Mouse (Mus musculus) hindbrain, embryonic 16.5 days (tissue): ENCODE results near the gene Zcchc2. TPM values are rescaled to one million over a fixed set of nuclear protein-coding genes. Genes with fewer than 3 reads are reported as not detected.

Source experiments
- ATAC-seq: fragments of 200-750 bp; cut with Nextera tagmentation; 2 replicates; pipeline ENCODE4 v1.8.0; 2017; ENCODE audit warnings: moderate TSS enrichment, moderate library complexity
- H3K27ac ChIP-seq: fragments of 300-500 bp; sonication (generic); 2 replicates; pipeline ENCODE4 v1.5.1; 2014; ENCODE audit warnings: low read depth, mild to moderate bottlenecking, control low read depth, low read length, moderate library complexity
- H3K27me3 ChIP-seq: fragments of 300-500 bp; sonication (generic); replicated peaks from 2 replicates; pipeline ENCODE4 v1.6.1; 2014; ENCODE audit warnings: low read length; ENCODE audit not compliant: control insufficient read depth, insufficient read depth
- H3K36me3 ChIP-seq: fragments of 300-500 bp; sonication (generic); 2 replicates; pipeline ENCODE4 v1.6.1; 2014; ENCODE audit warnings: mild to moderate bottlenecking, low read length, moderate library complexity, mixed read lengths; ENCODE audit not compliant: control insufficient read depth, insufficient read depth
- H3K4me1 ChIP-seq: fragments of 300-500 bp; sonication (generic); 2 replicates; pipeline ENCODE4 v1.6.1; 2014; ENCODE audit warnings: low read depth, low read length; ENCODE audit not compliant: control insufficient read depth, insufficient read depth
- H3K4me2 ChIP-seq: fragments of 300-500 bp; sonication (generic); 2 replicates; pipeline ENCODE4 v1.6.1; 2014; ENCODE audit warnings: mild to moderate bottlenecking, low read length, control low read depth, moderate library complexity
- H3K4me3 ChIP-seq: fragments of 300-500 bp; sonication (generic); 2 replicates; pipeline ENCODE4 v1.5.1; 2014; ENCODE audit warnings: mild to moderate bottlenecking, low read length, control low read depth, moderate library complexity
- H3K9ac ChIP-seq: fragments of 300-500 bp; sonication (generic); 2 replicates; pipeline ENCODE4 v1.6.1; 2014; ENCODE audit warnings: low read depth, mild to moderate bottlenecking, control low read depth, low read length, moderate library complexity
- H3K9me3 ChIP-seq: fragments of 300-500 bp; sonication (generic); 2 replicates; pipeline ENCODE4 v1.6.1; 2014; ENCODE audit warnings: mild to moderate bottlenecking, low read length, moderate library complexity; ENCODE audit not compliant: control insufficient read depth
- WGBS: fragments of 180-500 bp; shearing (Covaris S2); extraction: QIAGEN DNeasy Blood & Tissue Kit; methylation state at CpG from one replicate; pipeline ENCODE4 v1.1.7; 2014; 5-methylcytosine and 5-hydroxymethylcytosine counted together
- polyA plus RNA-seq: library from polyadenylated mRNA; unstranded; fragments of >200 nt; fragmentation: Nextera tagmentation; extraction: Ambion mirVana; gene quantifications from 2 replicates; pipeline ENCODE4 v1.2.1, GENCODE M21; 2015

Gene Zcchc2
- polyA plus RNA-seq, 1 experiment from 2014 or later, result 2.9 TPM

DNA sequence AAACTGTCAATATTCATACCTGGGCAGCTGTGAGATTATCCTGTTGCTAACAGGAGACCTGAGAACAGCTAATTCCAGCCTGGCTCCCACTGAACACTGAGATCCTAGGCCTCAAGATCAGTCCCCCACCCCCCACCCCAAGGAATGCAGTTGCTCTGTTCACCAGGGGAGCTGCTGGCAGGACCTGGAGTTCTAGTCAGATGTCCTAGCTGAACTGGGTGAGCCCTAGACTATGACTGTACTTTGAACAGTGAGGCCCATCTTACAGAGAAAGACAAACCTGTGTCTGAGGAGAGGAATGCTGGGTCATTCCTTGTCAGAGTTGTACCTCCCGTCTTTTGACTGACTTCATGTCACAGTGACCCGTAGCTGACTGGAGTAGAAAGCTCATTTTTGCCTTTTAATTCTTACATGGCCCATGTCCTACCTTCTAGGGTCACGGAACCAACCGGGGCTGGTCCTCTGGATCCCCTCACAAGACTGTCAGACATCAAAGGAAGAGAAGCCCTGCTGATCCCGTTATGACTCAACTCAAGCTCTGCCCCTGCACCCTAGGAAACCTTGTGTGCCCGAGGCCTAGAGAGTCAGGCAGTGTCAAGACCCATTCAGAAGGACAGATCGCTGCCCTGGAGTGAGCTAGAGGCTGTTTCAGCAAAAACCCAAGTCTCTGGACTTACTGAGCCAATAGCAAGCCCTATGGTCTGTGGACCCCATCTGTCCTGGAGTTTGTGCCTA lies 28.0 kb upstream of the Zcchc2 start:
- Histone ChIP-seq H3K9me3 (no peaks in the 10 kb centered on the region), H3K27ac (no peak overlapping the region)

GRCm38 (mm10) chr1:105962852-105963251 lies 27.4 kb upstream of the Zcchc2 start:
- WGBS, result 96% methylated on average over 9 of the region's 9 CpGs
- no peak overlapping the region for H3K4me2 ChIP-seq
- no peak for ATAC-seq

More for the DNA sequence above, 28.0 kb upstream of the Zcchc2 start:
- ATAC-seq, result no peak
- WGBS, result 68% methylated on average over 7 of the region's 7 CpGs
- Histone ChIP-seq H3K4me1 (no peaks in the 10 kb centered on the region), H3K27me3 (no peaks in the 10 kb centered on the region), H3K9ac (no peak overlapping the region; the same call in 1 of the 2 replicates), H3K4me2 (no peak overlapping the region), H3K4me3 (no peak overlapping the region), H3K36me3 (no peaks in the 10 kb centered on the region)

DNA sequence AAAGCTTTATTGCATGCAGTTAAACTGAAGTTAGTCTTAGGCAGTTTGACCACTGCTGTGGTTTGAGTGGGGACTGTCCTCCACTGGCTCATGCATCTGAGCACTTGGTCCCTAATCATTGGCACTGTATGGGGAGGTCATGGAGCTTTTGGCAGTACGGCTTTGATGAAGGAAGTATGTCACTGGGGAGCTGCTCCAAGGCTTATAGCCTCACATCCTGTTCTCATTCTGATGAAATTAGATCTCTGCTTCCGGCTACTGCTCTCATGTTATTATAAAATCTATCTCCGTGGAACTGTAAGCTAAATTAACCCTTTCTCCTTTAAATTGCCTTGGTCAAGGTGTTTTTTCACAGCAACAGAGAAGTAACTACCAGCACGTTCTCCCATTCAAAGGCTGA lies 25.7 kb upstream of the Zcchc2 start:
- Histone ChIP-seq H3K27me3 (no peaks in the 10 kb centered on the region), H3K4me1 (no peaks in the 10 kb centered on the region), H3K27ac (no peak overlapping the region), H3K36me3 (no peaks in the 10 kb centered on the region), H3K4me3 (no peak overlapping the region), H3K9ac (no peak overlapping the region), H3K9me3 (no peaks in the 10 kb centered on the region), H3K4me2 (no peak overlapping the region)
- 69% methylated on average over 4 of the region's 4 CpGs for WGBS
- ATAC-seq, result no peak

More at GRCm38 (mm10) chr1:105962852-105963251, 27.4 kb upstream of the Zcchc2 start:
- H3K9me3 ChIP-seq, result no peaks in the 10 kb centered on the region
- no peak overlapping the region for H3K27ac ChIP-seq
- H3K27me3 ChIP-seq, result no peaks in the 10 kb centered on the region
- no peak overlapping the region for H3K9ac ChIP-seq
- no peaks in the 10 kb centered on the region for H3K36me3 ChIP-seq
- H3K4me1 ChIP-seq, result no peaks in the 10 kb centered on the region
- no peak overlapping the region for H3K4me3 ChIP-seq

DNA sequence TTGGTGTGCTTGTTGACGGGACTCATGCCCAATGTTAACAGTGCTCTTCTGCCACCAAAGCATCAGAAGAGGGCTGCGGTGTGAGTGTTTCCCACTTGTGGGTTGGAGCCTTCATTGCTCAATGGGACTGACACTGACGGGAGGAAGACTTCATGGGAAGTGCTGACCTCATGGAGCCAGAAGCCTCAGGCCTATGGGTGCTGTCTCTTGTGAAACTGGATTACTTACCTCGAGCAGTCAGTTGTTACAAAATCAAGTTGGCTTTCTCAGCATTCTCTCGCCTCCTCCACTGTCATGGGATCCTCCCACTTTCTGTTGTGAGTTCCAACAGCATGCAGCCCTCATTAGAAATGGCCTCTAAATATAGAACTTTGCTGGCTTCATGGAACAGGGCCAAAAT lies 25.0 kb upstream of the Zcchc2 start:
- H3K9me3 ChIP-seq, result no peaks in the 10 kb centered on the region
- no peaks in the 10 kb centered on the region for H3K36me3 ChIP-seq
- WGBS, result 87% methylated on average over 5 of the region's 5 CpGs
- no peak overlapping the region for H3K27ac ChIP-seq
- no peak overlapping the region for H3K4me2 ChIP-seq
- no peaks in the 10 kb centered on the region for H3K27me3 ChIP-seq
- H3K9ac ChIP-seq, result no peak overlapping the region
- no peaks in the 10 kb centered on the region for H3K4me1 ChIP-seq
- ATAC-seq, result no peak
- no peak overlapping the region for H3K4me3 ChIP-seq

GRCm38 (mm10) chr1:105971490-105972170 lies 18.6 kb upstream of the Zcchc2 start:
- Histone ChIP-seq H3K4me1 (no peaks in the 10 kb centered on the region), H3K9ac (no peak overlapping the region), H3K36me3 (no peaks in the 10 kb centered on the region), H3K27me3 (no peaks in the 10 kb centered on the region; the same call in 1 of the 2 replicates), H3K27ac (no peak overlapping the region), H3K9me3 (no peaks in the 10 kb centered on the region), H3K4me2 (no peak overlapping the region), H3K4me3 (no peak overlapping the region)
- ATAC-seq, result no peak
- 73% methylated on average over 10 of the region's 10 CpGs for WGBS

GRCm38 (mm10) chr1:105974023-105974422 lies 16.2 kb upstream of the Zcchc2 start:
- no peak for ATAC-seq
- no peak overlapping the region for H3K9ac ChIP-seq
- no peaks in the 10 kb centered on the region for H3K4me1 ChIP-seq
- WGBS, result 67% methylated on average over 2 of the region's 2 CpGs
- no peaks in the 10 kb centered on the region; the same call in 1 of the 2 replicates for H3K27me3 ChIP-seq
- no peaks in the 10 kb centered on the region for H3K9me3 ChIP-seq
- no peak overlapping the region for H3K4me3 ChIP-seq
- no peak overlapping the region for H3K27ac ChIP-seq
- no peaks in the 10 kb centered on the region for H3K36me3 ChIP-seq
- H3K4me2 ChIP-seq, result no peak overlapping the region

DNA sequence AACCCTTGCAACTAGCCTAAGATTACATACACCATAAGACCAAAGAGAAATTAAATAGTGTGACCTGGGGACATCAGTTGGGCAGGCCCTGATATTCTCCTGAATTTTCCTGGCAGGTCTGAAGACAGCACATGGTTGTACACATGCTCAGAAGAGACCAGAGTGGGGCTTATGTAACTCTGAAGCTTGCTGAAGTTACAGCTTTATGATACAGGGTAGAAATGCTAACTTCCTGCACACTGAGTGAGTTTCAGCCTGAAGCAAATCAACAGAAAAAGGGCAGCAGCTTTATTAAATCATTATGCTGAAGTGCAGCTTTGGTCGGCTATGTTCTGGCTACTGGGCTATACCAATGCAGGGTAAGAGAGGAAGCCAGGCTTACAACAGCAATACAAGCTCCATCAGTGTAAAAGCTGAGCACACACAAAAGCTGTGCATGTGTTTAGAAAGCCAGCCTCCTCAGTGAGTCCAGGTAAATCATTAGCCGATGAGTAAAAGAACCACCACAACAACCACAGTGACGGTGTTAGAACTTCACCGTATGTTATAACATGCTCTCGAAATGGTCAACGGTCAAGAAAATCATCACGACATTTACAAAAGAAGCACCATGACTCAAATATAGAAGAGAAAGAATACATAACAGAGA lies 12.6 kb upstream of the Zcchc2 start:
- ATAC-seq, result no peak
- Histone ChIP-seq H3K4me3 (no peak overlapping the region), H3K4me2 (no peak overlapping the region), H3K9ac (no peak overlapping the region), H3K4me1 (no peaks in the 10 kb centered on the region), H3K36me3 (no peaks in the 10 kb centered on the region), H3K27me3 (no peaks in the 10 kb centered on the region), H3K27ac (no peak overlapping the region), H3K9me3 (no peaks in the 10 kb centered on the region)
- WGBS, result 77% methylated on average over 7 of the region's 7 CpGs

DNA sequence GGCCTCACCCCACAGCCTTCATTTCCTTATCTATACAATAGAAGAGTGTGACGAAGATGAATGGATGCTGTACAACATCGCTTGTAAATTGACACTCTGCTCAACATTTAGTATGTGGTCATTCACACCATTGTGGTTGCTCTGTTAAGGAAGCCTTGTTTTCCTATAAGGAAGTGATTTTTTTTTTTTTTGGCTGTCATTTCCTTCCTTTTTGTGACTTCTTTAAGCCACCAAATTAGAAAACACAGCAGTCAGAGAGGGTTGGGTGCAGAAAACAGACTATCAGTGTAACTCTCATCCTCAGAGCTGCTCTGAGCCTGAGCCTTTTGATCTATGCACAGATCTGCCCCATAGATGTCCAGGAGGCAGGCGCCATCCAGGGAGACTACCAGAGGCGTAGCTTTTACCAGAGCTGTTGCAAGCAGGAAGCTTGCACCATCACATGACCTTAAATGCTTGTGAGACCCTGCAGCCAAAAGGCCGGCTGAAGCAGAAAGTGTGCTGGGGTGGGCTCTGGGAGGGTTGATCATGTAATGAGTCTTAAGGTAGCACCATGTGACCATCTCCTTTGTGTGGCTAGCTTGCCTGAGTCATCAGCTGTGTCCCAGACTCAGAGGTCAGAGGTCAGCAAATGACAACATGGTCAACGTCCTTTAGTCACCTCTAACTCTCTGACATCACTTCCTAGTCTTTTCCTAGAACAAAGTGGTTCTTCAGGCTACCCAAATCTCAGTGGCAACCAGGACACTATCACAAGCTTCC lies 9.2 kb upstream of the Zcchc2 start:
- no peaks in the 10 kb centered on the region for H3K9me3 ChIP-seq

More for the DNA sequence above, 9.2 kb upstream of the Zcchc2 start:
- Histone ChIP-seq H3K36me3 (no peaks in the 10 kb centered on the region), H3K4me3 (no peak overlapping the region), H3K27me3 (no peaks in the 10 kb centered on the region), H3K9ac (no peak overlapping the region), H3K4me2 (no peak overlapping the region), H3K4me1 (no peaks in the 10 kb centered on the region), H3K27ac (no peak overlapping the region)
- 66% methylated on average over 6 of the region's 6 CpGs for WGBS
- no peak for ATAC-seq
